Mouse (Mus musculus) hindbrain, embryonic 16.5 days (tissue): ENCODE measurements around the gene Pigv. TPM values are rescaled to one million over a fixed set of nuclear protein-coding genes. Genes with fewer than 3 reads are reported as not detected.
A peak's percentile ranks its signal among the peaks of the same experiment; 100 is the strongest.

Experiments used
- ATAC-seq: fragments of 200-750 bp; cut with Nextera tagmentation; 2 replicates; pipeline ENCODE4 v1.8.0; 2017; ENCODE audit warnings: moderate TSS enrichment, moderate library complexity
- H3K27ac ChIP-seq: fragments of 300-500 bp; sonication (generic); 2 replicates; pipeline ENCODE4 v1.5.1; 2014; ENCODE audit warnings: low read depth, mild to moderate bottlenecking, control low read depth, low read length, moderate library complexity
- H3K27me3 ChIP-seq: fragments of 300-500 bp; sonication (generic); replicated peaks from 2 replicates; pipeline ENCODE4 v1.6.1; 2014; ENCODE audit warnings: low read length; ENCODE audit not compliant: control insufficient read depth, insufficient read depth
- H3K36me3 ChIP-seq: fragments of 300-500 bp; sonication (generic); 2 replicates; pipeline ENCODE4 v1.6.1; 2014; ENCODE audit warnings: mild to moderate bottlenecking, low read length, moderate library complexity, mixed read lengths; ENCODE audit not compliant: control insufficient read depth, insufficient read depth
- H3K4me1 ChIP-seq: fragments of 300-500 bp; sonication (generic); 2 replicates; pipeline ENCODE4 v1.6.1; 2014; ENCODE audit warnings: low read depth, low read length; ENCODE audit not compliant: control insufficient read depth, insufficient read depth
- H3K4me2 ChIP-seq: fragments of 300-500 bp; sonication (generic); 2 replicates; pipeline ENCODE4 v1.6.1; 2014; ENCODE audit warnings: mild to moderate bottlenecking, low read length, control low read depth, moderate library complexity
- H3K4me3 ChIP-seq: fragments of 300-500 bp; sonication (generic); 2 replicates; pipeline ENCODE4 v1.5.1; 2014; ENCODE audit warnings: mild to moderate bottlenecking, low read length, control low read depth, moderate library complexity
- H3K9ac ChIP-seq: fragments of 300-500 bp; sonication (generic); 2 replicates; pipeline ENCODE4 v1.6.1; 2014; ENCODE audit warnings: low read depth, mild to moderate bottlenecking, control low read depth, low read length, moderate library complexity
- H3K9me3 ChIP-seq: fragments of 300-500 bp; sonication (generic); 2 replicates; pipeline ENCODE4 v1.6.1; 2014; ENCODE audit warnings: mild to moderate bottlenecking, low read length, moderate library complexity; ENCODE audit not compliant: control insufficient read depth
- WGBS: fragments of 180-500 bp; shearing (Covaris S2); extraction: QIAGEN DNeasy Blood & Tissue Kit; methylation state at CpG from one replicate; pipeline ENCODE4 v1.1.7; 2014; 5-methylcytosine and 5-hydroxymethylcytosine counted together
- polyA plus RNA-seq: library from polyadenylated mRNA; unstranded; fragments of >200 nt; fragmentation: Nextera tagmentation; extraction: Ambion mirVana; gene quantifications from 2 replicates; pipeline ENCODE4 v1.2.1, GENCODE M21; 2015

The Pigv gene
- polyA plus RNA-seq, 1 experiment from 2014 or later: 15.9 TPM

GRCm38 (mm10) chr4:133666199-133666598, 6.2 kb downstream of the Pigv start:
- Histone ChIP-seq H3K4me1 (peaks cover 29% of the 10 kb centered on the region), H3K9ac (no peak overlapping the region), H3K27me3 (no peaks in the 10 kb centered on the region), H3K27ac (no peak overlapping the region; the same call in 1 of the 2 replicates), H3K4me3 (no peak overlapping the region), H3K9me3 (no peaks in the 10 kb centered on the region), H3K36me3 (no peaks in the 10 kb centered on the region), H3K4me2 (no peak overlapping the region)
- no peak for ATAC-seq
- 90% methylated on average over 6 of the region's 6 CpGs for WGBS

GRCm38 (mm10) chr4:133665118-133665517, 7.3 kb downstream of the Pigv start:
- ATAC-seq: peak; percentile 79

GRCm38 (mm10) chr4:133662945-133663344, 9.5 kb downstream of the Pigv start:
- Histone ChIP-seq H3K27me3 (no peaks in the 10 kb centered on the region), H3K4me2 (no peak overlapping the region), H3K9ac (no peak overlapping the region), H3K36me3 (no peaks in the 10 kb centered on the region), H3K4me3 (no peak overlapping the region), H3K9me3 (no peaks in the 10 kb centered on the region), H3K27ac (no peak overlapping the region), H3K4me1 (peaks cover 34% of the 10 kb centered on the region)
- ATAC-seq: no peak
- WGBS: 81% methylated on average over 8 of the region's 8 CpGs

More at GRCm38 (mm10) chr4:133665118-133665517, 7.3 kb downstream of the Pigv start:
- peaks cover 28% of the 10 kb centered on the region for H3K4me1 ChIP-seq
- H3K9ac ChIP-seq: no peak overlapping the region
- no peaks in the 10 kb centered on the region for H3K27me3 ChIP-seq
- peak overlapping the region; percentile 14 for H3K4me2 ChIP-seq
- no peak overlapping the region for H3K4me3 ChIP-seq
- H3K27ac ChIP-seq: peak overlapping the region; percentile 74
- WGBS: 49% methylated on average over 10 of the region's 11 CpGs
- no peaks in the 10 kb centered on the region for H3K9me3 ChIP-seq
- no peaks in the 10 kb centered on the region for H3K36me3 ChIP-seq

- Histone ChIP-seq H3K27ac (no peak overlapping the region), H3K27me3 (no peaks in the 10 kb centered on the region), H3K4me3 (no peak overlapping the region), H3K9ac (no peak overlapping the region), H3K9me3 (no peaks in the 10 kb centered on the region), H3K36me3 (no peaks in the 10 kb centered on the region), H3K4me1 (peaks cover 34% of the 10 kb centered on the region), H3K4me2 (no peak overlapping the region)
- no peak for ATAC-seq
- 91% methylated on average over 8 of the region's 8 CpGs for WGBS
Measured at GRCm38 (mm10) chr4:133662421-133662820, 10.0 kb downstream of the Pigv start.

- peak overlapping the region; percentile 6; the same call in 1 of the 2 replicates for H3K4me3 ChIP-seq
- H3K9me3 ChIP-seq: no peaks in the 10 kb centered on the region
- no peaks in the 10 kb centered on the region for H3K27me3 ChIP-seq
- peak; percentile 94 for ATAC-seq
- 11% methylated on average over 10 of the region's 10 CpGs for WGBS
- peaks cover 30% of the 10 kb centered on the region for H3K4me1 ChIP-seq
- peak overlapping the region; percentile 71 for H3K27ac ChIP-seq
- H3K36me3 ChIP-seq: no peaks in the 10 kb centered on the region
- 0 out of 2 replicates have a peak overlapping the region, but pooled peaks have one; percentile 0 for H3K9ac ChIP-seq
- peak overlapping the region; percentile 32 for H3K4me2 ChIP-seq
Measured at GRCm38 (mm10) chr4:133660193-133661155, 12.0 kb downstream of the Pigv start.

- Histone ChIP-seq H3K9ac (0 out of 2 replicates have a peak overlapping the region, but pooled peaks have one; percentile 0), H3K9me3 (no peaks in the 10 kb centered on the region), H3K27me3 (no peaks in the 10 kb centered on the region), H3K36me3 (no peaks in the 10 kb centered on the region), H3K4me3 (peak overlapping the region; percentile 6; the same call in 1 of the 2 replicates), H3K27ac (peak overlapping the region; percentile 71), H3K4me2 (peak overlapping the region; percentile 32), H3K4me1 (peaks cover 25% of the 10 kb centered on the region)
- whole genome bisulfite sequencing: 18% methylated on average over 15 of the region's 15 CpGs
- no peak for ATAC-seq
Measured at GRCm38 (mm10) chr4:133659497-133660192, 12.8 kb downstream of the Pigv start.

- Histone ChIP-seq H3K27ac (no peak overlapping the region), H3K4me3 (no peak overlapping the region), H3K9ac (no peak overlapping the region), H3K9me3 (no peaks in the 10 kb centered on the region), H3K36me3 (no peaks in the 10 kb centered on the region), H3K4me2 (no peak overlapping the region), H3K27me3 (no peaks in the 10 kb centered on the region), H3K4me1 (peaks cover 24% of the 10 kb centered on the region)
- no peak for ATAC-seq
- 56% methylated on average over 2 of the region's 2 CpGs for WGBS
Measured at GRCm38 (mm10) chr4:133658729-133659128, 13.7 kb downstream of the Pigv start.

- no peak for ATAC-seq
- Histone ChIP-seq H3K4me1 (peaks cover 24% of the 10 kb centered on the region), H3K9ac (no peak overlapping the region), H3K27me3 (no peaks in the 10 kb centered on the region), H3K27ac (no peak overlapping the region), H3K4me3 (no peak overlapping the region), H3K36me3 (no peaks in the 10 kb centered on the region), H3K9me3 (no peaks in the 10 kb centered on the region), H3K4me2 (no peak overlapping the region)
- 36% methylated on average over 5 of the region's 5 CpGs for WGBS
Measured at GRCm38 (mm10) chr4:133657829-133658458, 14.5 kb downstream of the Pigv start.
